ENCODE assay signal across 28 mouse cellular contexts in genomic region chr10:17829205-17829604, GRCm38 (mm10). TPM values are rescaled to one million over a fixed set of nuclear protein-coding genes. Genes with fewer than 3 reads are reported as not detected.
DNase-seq lines count a peak whose midpoint lies in the region; ATAC-seq and TF ChIP-seq lines count a peak whose summit lies in the region.
"Had no signal": no experiment of that assay in that cellular context is flagged by ENCODE, and none has a peak within 500 bp of the region (broad histone marks: within the 10 kb centered on the region; RNA-seq: fewer than 3 reads in every experiment).

No protein-coding gene starts in this region.

- H3K4me1 ChIP-seq in heart, embryonic 11.5 days (ENCODE audit: control insufficient read depth, insufficient read depth, low read length), result no peaks in the 10 kb centered on the region
- H3K4me1 ChIP-seq in kidney, adult 2 months (ENCODE audit: control insufficient read depth, insufficient read depth, low read length), result no peaks in the 10 kb centered on the region; the same call in 1 of the 2 replicates
- no peaks in the 10 kb centered on the region for H3K4me1 ChIP-seq in kidney, postnatal 0 days (replicated peaks; ENCODE audit: insufficient read depth, low read length)

- peak; percentile 61 for DNase-seq in heart, adult 11 months
- DNase-seq in kidney, adult 2 months, result peak; percentile 64
- no peak for DNase-seq in kidney, adult 11 months
- no peak for DNase-seq in kidney, postnatal 0 days (ENCODE audit: low spot score)
- no peak for DNase-seq in kidney, postnatal 10 days
- DNase-seq: adrenal gland, adult 2 months; adrenal gland, postnatal 10 days; adrenal gland, postnatal 25 days; B cell, adult 2 months; cerebellum, adult 11 months; cerebellum, adult 18-20 months; cerebellum, adult 8-10 months; cerebellum, adult 9-11 months; cerebellum, postnatal 14 days; cerebellum, postnatal 36 days; embryo, embryonic 11 days had no signal

- H3K4me2 ChIP-seq in heart, embryonic 11.5 days, result no peak overlapping the region
- no peak overlapping the region for H3K4me2 ChIP-seq in kidney, postnatal 0 days (ENCODE audit: low read length)
- H3K4me2 ChIP-seq: embryonic facial prominence, embryonic 13.5 days; embryonic facial prominence, embryonic 15.5 days; forebrain, embryonic 12.5 days had no signal

- TF ChIP-seq POLR2A in kidney, adult 2 months (IDR thresholded peaks at IDR 0.05; ENCODE audit: low read depth, low read length), result no peak

- H3K4me3 ChIP-seq in heart, embryonic 11.5 days (ENCODE audit: low read depth, low read length), result no peak overlapping the region
- no peak overlapping the region for H3K4me3 ChIP-seq in kidney, adult 2 months (ENCODE audit: insufficient read depth, low read depth, low read length)
- H3K4me3 ChIP-seq in kidney, postnatal 0 days (replicated peaks; ENCODE audit: low read depth, low read length), result no peak overlapping the region
- H3K4me3 ChIP-seq: embryonic facial prominence, embryonic 13.5 days; embryonic facial prominence, embryonic 15.5 days; erythroblast, embryonic 14.5 days; forebrain, embryonic 10.5 days; forebrain, embryonic 12.5 days had no signal

- H3K27ac ChIP-seq in heart, embryonic 11.5 days (ENCODE audit: low read depth, low read length), result no peak overlapping the region
- H3K27ac ChIP-seq in kidney, adult 2 months (ENCODE audit: insufficient read depth, low read depth, low read length), result no peak overlapping the region
- H3K27ac ChIP-seq in kidney, postnatal 0 days, result no peak overlapping the region
- H3K27ac ChIP-seq: embryonic facial prominence, embryonic 13.5 days; embryonic facial prominence, embryonic 15.5 days; forebrain, embryonic 10.5 days; forebrain, embryonic 12.5 days had no signal

- no peak overlapping the region for H3K9ac ChIP-seq in heart, embryonic 11.5 days (ENCODE audit: low read depth, low read length)
- H3K9ac ChIP-seq in kidney, postnatal 0 days (ENCODE audit: low read depth, low read length), result no peak overlapping the region
- H3K9ac ChIP-seq: embryonic facial prominence, embryonic 13.5 days; embryonic facial prominence, embryonic 15.5 days; forebrain, embryonic 12.5 days had no signal

- ATAC-seq in heart, embryonic 11.5 days (replicated peaks; ENCODE audit: insufficient number of reproducible peaks, low FRiP score, low TSS enrichment), result no peak
- peak; percentile 71; the same call in 1 of the 2 replicates for ATAC-seq in kidney, postnatal 0 days (replicated peaks; ENCODE audit: low FRiP score, low read depth)
- ATAC-seq: CD4-positive, CD25-positive, alpha-beta regulatory T cell, adult 4 months; forebrain, embryonic 14.5 days; forebrain, embryonic 16.5 days; Patski had no signal

- H3K9me3 ChIP-seq in heart, embryonic 11.5 days (replicated peaks; ENCODE audit: control insufficient read depth, low read length), result no peaks in the 10 kb centered on the region
- H3K9me3 ChIP-seq in kidney, postnatal 0 days (replicated peaks; ENCODE audit: low read length), result no peaks in the 10 kb centered on the region
- H3K9me3 ChIP-seq: embryonic facial prominence, embryonic 13.5 days; embryonic facial prominence, embryonic 15.5 days; forebrain, embryonic 10.5 days; forebrain, embryonic 12.5 days; G1E had no signal

- H3K27me3 ChIP-seq in heart, embryonic 11.5 days (ENCODE audit: control insufficient read depth, insufficient read depth, low read length), result no peaks in the 10 kb centered on the region
- no peaks in the 10 kb centered on the region for H3K27me3 ChIP-seq in kidney, adult 2 months (replicated peaks; ENCODE audit: control insufficient read depth, insufficient read depth, low read length)
- no peaks in the 10 kb centered on the region for H3K27me3 ChIP-seq in kidney, postnatal 0 days (ENCODE audit: insufficient read depth, low read length)
- H3K27me3 ChIP-seq: CH12.LX; embryonic facial prominence, embryonic 13.5 days; embryonic facial prominence, embryonic 15.5 days; Patski had no signal

- no peak for TF ChIP-seq CTCF in kidney, adult 2 months (conservative IDR thresholded peaks at IDR 0.05; ENCODE audit: insufficient read depth, insufficient read length, low read depth, low read length)
- TF ChIP-seq CTCF in kidney, postnatal 0 days (IDR thresholded peaks at IDR 0.05; ENCODE audit: low read depth), result no peak

- 85% methylated on average over 4 of the region's 4 CpGs for WGBS in heart, embryonic 11.5 days (ENCODE audit: insufficient replicate concordance)
- 49% methylated on average over 4 of the region's 4 CpGs for WGBS in kidney, adult 2 months
- WGBS in kidney, postnatal 0 days, result 60% methylated on average over 4 of the region's 4 CpGs

- no peaks in the 10 kb centered on the region; the same call in 1 of the 2 replicates for H3K36me3 ChIP-seq in heart, embryonic 11.5 days (ENCODE audit: control insufficient read depth, insufficient read depth, low read length)
- H3K36me3 ChIP-seq in kidney, adult 2 months (ENCODE audit: control insufficient read depth, insufficient read depth, low read length), result no peaks in the 10 kb centered on the region
- H3K36me3 ChIP-seq in kidney, postnatal 0 days (ENCODE audit: insufficient read depth, low read length), result no peaks in the 10 kb centered on the region
- H3K36me3 ChIP-seq: embryonic facial prominence, embryonic 13.5 days; embryonic facial prominence, embryonic 15.5 days; forebrain, embryonic 10.5 days; forebrain, embryonic 12.5 days; G1E had no signal

RNA-seq across cellular contexts. Expression of gene Txlnb, which starts 33.2 kb away (rescaled TPM):
- 37.4 and 45.2 TPM in 2 replicates for polyA plus RNA-seq in heart, embryonic 11.5 days (2014; fragmentation: Nextera tagmentation; extraction: Ambion mirVana)
- 0.15 and 1.7 TPM in 2 replicates for polyA plus RNA-seq in kidney, adult 2 months (2012; rRNA removed)
- 0.38 TPM in 2 replicates for polyA plus RNA-seq in kidney, postnatal 0 days (2015; fragmentation: Nextera tagmentation; extraction: Ambion mirVana)
- polyA plus RNA-seq: G1E had no signal

Comparison
In these comparisons a context has a peak if more than half of its experiments do, and no peak if none do; other contexts are left out.
1. DNase-seq: peak in heart, adult 11 months (single experiment) and kidney, adult 2 months (single experiment); none in kidney, adult 11 months (single experiment), kidney, postnatal 0 days (single experiment) and kidney, postnatal 10 days (single experiment).
2. RNA of gene Txlnb, which starts 33.2 kb away (polyA plus RNA-seq): 37.4 to 45.2 TPM in heart, embryonic 11.5 days; 0.15 to 1.7 TPM in kidney, adult 2 months and 0.38 TPM in kidney, postnatal 0 days; every median in the first group is over 10 times any median in the second.